Mouse (Mus musculus): ENCODE measurements around the gene Thra. TPM values are rescaled to one million over a fixed set of nuclear protein-coding genes. Genes with fewer than 3 reads are reported as not detected.

Gene Thra
- polyA plus RNA-seq, 1 experiment from 2014 or later = 93.5 TPM

DNA sequence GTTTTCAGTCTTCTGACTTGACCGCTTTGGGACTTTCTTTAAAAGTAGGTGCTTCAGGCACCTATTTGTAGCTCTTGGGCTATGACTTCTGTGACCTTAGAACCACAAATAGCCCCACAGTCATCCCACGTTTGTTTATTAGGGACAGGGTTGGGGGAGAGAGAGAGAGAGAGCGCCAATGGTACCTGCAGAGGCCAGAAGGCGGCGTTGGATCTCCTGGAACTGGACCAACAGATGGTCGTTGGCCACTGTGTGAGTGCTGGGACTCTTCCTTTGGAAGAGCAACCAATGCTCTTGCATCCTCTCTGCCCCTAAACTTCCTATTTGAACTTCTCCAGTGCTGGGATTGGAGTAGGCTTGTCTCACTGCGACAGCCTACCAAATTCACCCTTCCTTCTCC is 46.8 kb downstream of the Thra start:
- no peak overlapping the region for H3K9ac ChIP-seq
- peaks cover 71% of the 10 kb centered on the region for H3K4me1 ChIP-seq
- H3K27ac ChIP-seq = 0 out of 2 replicates have a peak overlapping the region, but pooled peaks have one; percentile 72
- WGBS = 35% methylated on average over 7 of the region's 7 CpGs
- H3K4me2 ChIP-seq = peak overlapping the region; percentile 44
- no peak overlapping the region for H3K4me3 ChIP-seq
- H3K36me3 ChIP-seq (ENCODE audit: poor library complexity, severe bottlenecking) = no peaks in the 10 kb centered on the region
- no peak for ATAC-seq
- no peaks in the 10 kb centered on the region for H3K9me3 ChIP-seq (replicated peaks)
- no peaks in the 10 kb centered on the region for H3K27me3 ChIP-seq

GRCm38 (mm10) chr11:98787691-98788090 is 47.3 kb downstream of the Thra start:
- Histone ChIP-seq H3K4me1 (peaks cover 69% of the 10 kb centered on the region), H3K4me3 (no peak overlapping the region), H3K9me3 (replicated peaks) (no peaks in the 10 kb centered on the region), H3K27me3 (no peaks in the 10 kb centered on the region), H3K9ac (no peak overlapping the region), H3K4me2 (no peak overlapping the region), H3K27ac (no peak overlapping the region), H3K36me3 (ENCODE audit: poor library complexity, severe bottlenecking) (no peaks in the 10 kb centered on the region)
- ATAC-seq = no peak
- WGBS = 89% methylated on average over 1 of the region's 1 CpGs

DNA sequence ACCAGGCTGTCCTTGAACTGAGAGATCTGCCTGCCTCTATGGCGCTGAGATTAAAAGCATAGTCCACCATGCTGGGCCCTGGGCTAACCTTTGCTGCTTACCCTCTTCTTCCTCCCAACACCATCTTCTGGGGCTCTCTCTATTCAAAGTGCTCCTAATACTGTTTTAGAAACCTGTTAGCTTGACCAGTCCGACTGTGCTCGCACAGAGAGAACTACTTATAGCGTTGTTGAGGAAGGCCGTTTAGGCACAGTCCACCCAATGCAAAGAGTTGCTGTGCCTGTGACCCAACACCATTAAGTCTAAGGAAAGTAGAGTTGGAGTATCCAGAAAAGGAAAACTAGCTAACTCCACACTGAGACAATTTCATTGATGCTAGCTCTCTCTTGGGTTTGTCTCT is 47.7 kb downstream of the Thra start:
- no peak for ATAC-seq
- H3K4me1 ChIP-seq = peaks cover 67% of the 10 kb centered on the region
- H3K4me3 ChIP-seq = no peak overlapping the region
- H3K4me2 ChIP-seq = peak overlapping the region; percentile 93
- H3K27ac ChIP-seq = peak overlapping the region; percentile 40; the same call in 1 of the 2 replicates
- no peaks in the 10 kb centered on the region for H3K9me3 ChIP-seq (replicated peaks)
- WGBS = 91% methylated on average over 5 of the region's 5 CpGs
- H3K36me3 ChIP-seq (ENCODE audit: poor library complexity, severe bottlenecking) = no peaks in the 10 kb centered on the region
- no peaks in the 10 kb centered on the region for H3K27me3 ChIP-seq
- H3K9ac ChIP-seq = no peak overlapping the region; the same call in 1 of the 2 replicates

- peak overlapping the region; percentile 46 for H3K4me3 ChIP-seq
- no peaks in the 10 kb centered on the region for H3K9me3 ChIP-seq (replicated peaks)
- 13% methylated on average over 18 of the region's 18 CpGs for WGBS
- H3K36me3 ChIP-seq (ENCODE audit: poor library complexity, severe bottlenecking) = no peaks in the 10 kb centered on the region
- peak overlapping the region; percentile 93 for H3K4me2 ChIP-seq
- H3K27ac ChIP-seq = peak overlapping the region; percentile 40
- no peaks in the 10 kb centered on the region for H3K27me3 ChIP-seq
- peak overlapping the region; percentile 62 for H3K9ac ChIP-seq
- H3K4me1 ChIP-seq = peaks cover 67% of the 10 kb centered on the region
- ATAC-seq = peak; percentile 82
These were observed 48.2 kb downstream of the Thra start for GRCm38 (mm10) chr11:98788550-98789218.

DNA sequence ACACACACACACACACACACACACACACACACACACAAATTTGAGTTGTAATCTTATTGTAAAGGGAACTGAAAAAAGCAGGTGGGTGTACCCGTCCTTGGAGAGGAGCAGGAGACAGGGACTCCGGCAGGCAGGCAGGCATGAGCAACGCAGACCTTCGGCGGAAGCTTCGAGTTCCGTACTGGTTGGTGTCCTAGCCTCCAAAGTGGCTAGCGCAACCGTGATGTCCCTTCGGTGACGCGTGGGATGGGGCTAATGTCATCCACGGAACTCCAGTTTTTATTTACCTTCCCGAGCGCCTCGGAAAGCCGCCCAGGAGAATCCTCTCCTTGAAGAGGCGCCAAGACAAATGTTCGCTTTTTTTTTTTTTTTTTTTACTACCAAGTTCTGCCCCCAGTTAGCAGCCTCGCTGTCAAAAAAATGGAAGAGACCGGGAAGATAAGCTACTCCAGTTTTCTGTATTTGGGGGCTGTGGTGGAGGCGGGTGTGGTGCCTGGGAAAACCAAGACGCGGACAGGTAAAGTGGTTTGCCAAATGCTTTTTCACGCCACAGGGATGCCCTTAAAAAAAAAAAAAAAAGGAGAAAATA is 48.9 kb downstream of the Thra start:
- 2% methylated on average over 25 of the region's 25 CpGs for WGBS
- 0 out of 2 replicates have a peak, but pooled peaks have one; percentile 17 for ATAC-seq
- Histone ChIP-seq H3K9ac (peak overlapping the region; percentile 62), H3K36me3 (ENCODE audit: poor library complexity, severe bottlenecking) (no peaks in the 10 kb centered on the region), H3K9me3 (replicated peaks) (no peaks in the 10 kb centered on the region), H3K27me3 (no peaks in the 10 kb centered on the region), H3K4me1 (peaks cover 67% of the 10 kb centered on the region), H3K27ac (no peak overlapping the region; the same call in 1 of the 2 replicates), H3K4me2 (peak overlapping the region; percentile 93), H3K4me3 (peak overlapping the region; percentile 46)

DNA sequence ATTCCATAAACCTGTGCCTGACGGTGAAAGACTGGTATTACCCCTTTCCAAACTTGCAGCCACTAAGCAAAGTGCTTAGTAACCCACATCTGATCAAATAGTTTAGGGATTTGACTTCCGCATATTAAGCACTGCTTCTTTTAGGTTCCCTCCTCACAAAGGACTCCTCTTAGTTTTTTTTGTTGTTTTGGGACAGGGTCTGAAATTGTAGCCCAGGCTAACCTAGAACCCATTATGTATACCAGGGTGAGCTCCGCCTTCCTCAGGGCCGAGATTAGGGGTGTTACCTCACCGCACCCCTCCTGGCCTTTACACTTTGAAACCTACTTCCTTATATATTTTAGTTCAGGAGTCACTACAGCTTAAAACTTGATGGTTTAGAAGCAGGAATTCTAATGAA is 49.4 kb downstream of the Thra start:
- peak overlapping the region; percentile 62; the same call in 1 of the 2 replicates for H3K9ac ChIP-seq
- ATAC-seq = no peak
- peak overlapping the region; percentile 46 for H3K4me3 ChIP-seq
- H3K9me3 ChIP-seq (replicated peaks) = no peaks in the 10 kb centered on the region
- H3K4me2 ChIP-seq = peak overlapping the region; percentile 93
- 39% methylated on average over 5 of the region's 5 CpGs for WGBS
- no peaks in the 10 kb centered on the region for H3K36me3 ChIP-seq (ENCODE audit: poor library complexity, severe bottlenecking)
- H3K27me3 ChIP-seq = no peaks in the 10 kb centered on the region
- H3K27ac ChIP-seq = no peak overlapping the region; the same call in 1 of the 2 replicates
- peaks cover 66% of the 10 kb centered on the region for H3K4me1 ChIP-seq

- Histone ChIP-seq H3K4me1 (peaks cover 57% of the 10 kb centered on the region), H3K9me3 (replicated peaks) (no peaks in the 10 kb centered on the region)
- 86% methylated on average over 5 of the region's 5 CpGs for WGBS
These were observed 50.3 kb downstream of the Thra start for GRCm38 (mm10) chr11:98790631-98791205.

GRCm38 (mm10) chr11:98791448-98791847 is 51.0 kb downstream of the Thra start:
- H3K9ac ChIP-seq = no peak overlapping the region
- H3K4me1 ChIP-seq = peaks cover 49% of the 10 kb centered on the region
- WGBS = 78% methylated on average over 1 of the region's 1 CpGs
- H3K27me3 ChIP-seq = no peaks in the 10 kb centered on the region
- H3K9me3 ChIP-seq (replicated peaks) = no peaks in the 10 kb centered on the region
- no peak for ATAC-seq
- H3K4me3 ChIP-seq = no peak overlapping the region
- H3K36me3 ChIP-seq (ENCODE audit: poor library complexity, severe bottlenecking) = no peaks in the 10 kb centered on the region
- no peak overlapping the region for H3K27ac ChIP-seq
- no peak overlapping the region for H3K4me2 ChIP-seq

More at GRCm38 (mm10) chr11:98790631-98791205, 50.3 kb downstream of the Thra start:
- Histone ChIP-seq H3K27ac (no peak overlapping the region), H3K4me3 (no peak overlapping the region), H3K4me2 (no peak overlapping the region), H3K36me3 (ENCODE audit: poor library complexity, severe bottlenecking) (no peaks in the 10 kb centered on the region), H3K9ac (no peak overlapping the region), H3K27me3 (no peaks in the 10 kb centered on the region)
- no peak for ATAC-seq

DNA sequence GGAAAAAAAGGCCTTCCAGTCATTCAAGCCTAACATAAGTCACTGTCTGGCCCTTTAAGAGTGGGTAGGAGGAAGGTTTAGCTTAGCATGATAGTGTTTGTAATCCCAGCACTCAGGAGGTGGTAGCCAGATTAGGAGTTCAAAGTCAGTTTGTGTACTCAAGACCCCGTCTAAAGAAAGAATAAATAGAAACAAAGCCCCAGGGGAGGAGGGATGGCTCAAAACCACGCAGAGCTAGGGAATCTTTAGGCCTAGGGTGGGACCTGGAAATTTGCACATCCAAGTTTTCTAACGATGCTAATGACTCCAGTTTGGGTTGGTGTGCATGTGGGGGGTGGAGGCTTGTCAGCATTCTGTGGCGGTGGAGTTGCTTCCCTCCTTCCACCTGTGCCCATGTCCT is 51.6 kb downstream of the Thra start:
- H3K9ac ChIP-seq = 0 out of 2 replicates have a peak overlapping the region, but pooled peaks have one; percentile 16
- H3K9me3 ChIP-seq (replicated peaks) = no peaks in the 10 kb centered on the region
- no peak overlapping the region for H3K27ac ChIP-seq
- H3K4me3 ChIP-seq = no peak overlapping the region
- H3K27me3 ChIP-seq = no peaks in the 10 kb centered on the region
- ATAC-seq = no peak
- H3K36me3 ChIP-seq (ENCODE audit: poor library complexity, severe bottlenecking) = no peaks in the 10 kb centered on the region
- 5% methylated on average over 4 of the region's 4 CpGs for WGBS
- H3K4me2 ChIP-seq = no peak overlapping the region
- H3K4me1 ChIP-seq = peaks cover 43% of the 10 kb centered on the region

GRCm38 (mm10) chr11:98794469-98795014 is 54.1 kb downstream of the Thra start:
- Histone ChIP-seq H3K36me3 (ENCODE audit: poor library complexity, severe bottlenecking) (peaks cover 12% of the 10 kb centered on the region), H3K27ac (peak overlapping the region; percentile 100), H3K4me1 (peaks cover 49% of the 10 kb centered on the region), H3K27me3 (no peaks in the 10 kb centered on the region), H3K9ac (peak overlapping the region; percentile 100), H3K4me2 (peak overlapping the region; percentile 88), H3K4me3 (peak overlapping the region; percentile 100), H3K9me3 (replicated peaks) (no peaks in the 10 kb centered on the region)
- ATAC-seq = peak; percentile 64
- under 1% methylated on average over 24 of the region's 30 CpGs for WGBS

DNA sequence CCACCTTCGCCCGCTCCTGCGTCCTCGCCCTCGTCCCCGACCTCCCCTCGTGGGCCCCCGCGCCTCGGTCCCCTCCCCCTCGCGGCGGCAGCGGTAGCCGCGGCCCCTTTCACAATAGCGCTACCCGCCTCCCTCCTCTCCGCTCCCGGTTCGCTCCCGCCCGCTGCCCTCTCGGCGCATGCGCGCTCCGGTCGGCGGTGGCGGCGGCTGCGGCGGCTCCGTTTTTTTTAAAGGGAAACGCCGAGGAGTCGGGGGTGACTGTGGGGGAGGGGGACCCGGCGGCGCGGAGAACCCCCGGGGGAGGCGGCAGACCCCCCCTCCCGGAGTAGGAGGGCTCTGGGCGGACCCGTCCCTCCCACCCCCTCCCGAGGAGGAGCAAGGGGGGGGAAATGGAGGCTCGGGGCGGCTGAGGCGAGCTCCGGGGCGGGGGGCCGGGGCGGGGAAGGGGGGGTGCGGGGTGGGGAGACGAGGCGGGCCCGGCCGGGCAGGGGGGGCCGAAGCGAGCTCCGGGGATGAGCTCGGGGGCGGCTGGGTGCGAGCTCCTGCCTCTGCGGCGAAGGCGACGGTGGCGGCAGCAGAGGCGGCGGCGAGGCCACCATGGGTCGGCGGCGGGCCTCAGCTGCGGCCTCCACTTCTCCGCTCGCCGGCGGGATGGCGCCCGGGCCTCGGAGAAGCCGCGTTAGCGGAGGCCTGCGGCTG is 54.7 kb downstream of the Thra start, which contains the start of gene Msl1:
Gene Msl1, plus strand, starts transcription at position 502 of the 699 bp plus-strand sequence.
- peak within 1 kb of the TSS; percentile 100 for H3K27ac ChIP-seq
- H3K27me3 ChIP-seq = no peaks in the 10 kb centered on the region
- peak within 1 kb of the TSS; percentile 100 for H3K9ac ChIP-seq
- 1% methylated on average over 56 of the region's 89 CpGs for WGBS
- peak within 1 kb of the TSS; percentile 88 for H3K4me2 ChIP-seq
- peaks cover 46% of the 10 kb centered on the region for H3K4me1 ChIP-seq
- H3K9me3 ChIP-seq (replicated peaks) = no peaks in the 10 kb centered on the region
- H3K4me3 ChIP-seq = peak within 1 kb of the TSS; percentile 100
- ATAC-seq = peak; percentile 64
- H3K36me3 ChIP-seq (ENCODE audit: poor library complexity, severe bottlenecking) = peaks cover 18% of the 10 kb centered on the region
